Mouse (Mus musculus) left cerebral cortex, postnatal 10 days (tissue): Measurements from ENCODE around the gene Unc13d. TPM values are rescaled to one million over a fixed set of nuclear protein-coding genes. Genes with fewer than 3 reads are reported as not detected.
"Not testable (repeated sequence)": the region's sequence is repeated elsewhere in the genome, so short reads cannot be mapped to it uniquely, and the experiment has no call there.

Source experiments
- DNase-seq, 2 experiments: peaks; one replicate each; pipeline ENCODE4 v3.0.0; 2021 to 2022; ENCODE audit warnings: low spot score in 2 of 2, mixed read lengths in 1 of 2; ENCODE audit errors: extremely low spot score in 1 of 2
- intact Hi-C: fragments of 180-260 bp; cut with DNase I; formaldehyde crosslinking; loops from one replicate; pipeline ENCODE4 v1.15.1; 2025
- total RNA-seq, 2 experiments: library from RNA; stranded (reverse); gene quantifications; 2 replicates each; pipeline ENCODE4 v1.2.3; 2021

Gene Unc13d
- total RNA-seq, 2 experiments from 2014 or later = 0.63 to 1.2 TPM

GRCm38 (mm10) chr11:116102472-116102871, 24.7 kb upstream of the Unc13d start:
- no peak for DNase-seq
- intact Hi-C loops = no loop called here

- DNase-seq = peak; percentile 39 to 82
These were observed 24.2 kb upstream of the Unc13d start for GRCm38 (mm10) chr11:116101931-116102381.

GRCm38 (mm10) chr11:116100839-116101238, 23.1 kb upstream of the Unc13d start:
- no peak for DNase-seq
- intact Hi-C loops = no loop called here

More at GRCm38 (mm10) chr11:116101931-116102381, 24.2 kb upstream of the Unc13d start:
- intact Hi-C loops = no loop called here

DNA sequence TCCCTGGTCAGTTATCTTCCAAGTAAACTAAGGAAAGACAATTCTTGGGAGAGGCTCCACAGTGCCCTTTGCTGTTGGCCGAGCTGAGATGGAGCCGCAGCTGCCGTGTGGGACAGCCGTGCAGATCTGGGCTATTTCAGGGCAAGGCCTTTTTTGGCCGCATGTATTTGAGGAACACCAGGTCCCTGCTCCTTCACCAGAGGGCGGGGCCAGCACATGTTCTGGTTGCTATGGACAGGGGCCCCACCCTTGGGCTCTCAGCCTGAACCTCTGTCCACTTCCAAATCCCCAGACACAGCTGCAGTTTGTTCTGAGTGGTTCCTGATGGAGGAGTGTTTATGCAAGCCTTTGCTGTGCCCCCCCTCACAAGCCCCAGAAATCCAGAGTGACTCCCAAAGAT, 22.6 kb upstream of the Unc13d start:
- DNase-seq = no peak
- intact Hi-C loops = no loop called here

- intact Hi-C loops = no loop called here
- DNase-seq = no peak
These were observed 21.7 kb upstream of the Unc13d start for GRCm38 (mm10) chr11:116099462-116099861.

GRCm38 (mm10) chr11:116098711-116099460, 21.1 kb upstream of the Unc13d start:
- DNase-seq = no peak
- intact Hi-C loops = no loop called here

GRCm38 (mm10) chr11:116096213-116097108, 18.7 kb upstream of the Unc13d start:
- intact Hi-C loops = no loop called here
- DNase-seq = no peak

- DNase-seq = no peak
These were observed 17.8 kb upstream of the Unc13d start for GRCm38 (mm10) chr11:116095573-116095972.

DNA sequence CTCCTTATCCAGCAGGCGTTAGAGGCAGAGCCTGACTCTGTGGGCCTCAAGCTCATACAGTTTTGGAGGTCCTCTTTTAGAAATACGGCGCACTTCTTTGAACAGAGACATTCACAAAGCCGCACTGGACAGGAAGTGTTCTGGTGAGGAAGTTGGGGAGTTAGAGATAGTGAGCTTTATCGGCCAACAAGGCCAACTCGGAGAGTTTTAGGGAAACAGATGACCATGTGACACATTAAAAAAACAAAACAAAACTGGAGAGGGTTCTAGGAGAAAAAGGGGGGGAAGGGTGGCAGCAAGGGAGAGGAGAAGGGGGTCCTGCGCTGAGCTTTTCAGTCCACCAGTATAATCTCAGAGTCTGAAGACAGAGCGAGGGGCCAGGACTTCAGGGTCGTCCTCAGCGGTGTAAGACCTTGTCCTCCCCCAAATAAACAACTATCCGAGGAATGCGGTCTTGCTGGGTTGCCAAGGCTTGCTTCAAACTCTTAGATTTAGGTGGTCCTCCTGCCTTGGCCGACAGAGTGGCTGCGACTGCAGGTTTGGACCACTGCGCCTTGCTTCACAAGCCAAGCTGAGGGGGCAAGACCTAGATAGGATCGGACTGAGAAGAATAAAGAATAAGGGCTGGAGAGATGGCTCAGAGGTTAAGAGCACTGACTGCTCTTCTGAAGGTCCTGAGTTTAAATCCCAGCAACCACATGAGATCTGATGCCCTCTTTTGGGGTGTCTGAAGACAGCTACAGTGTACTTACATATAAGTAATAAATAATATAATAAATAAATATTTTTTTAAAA, 16.2 kb upstream of the Unc13d start:
- no peak for DNase-seq
- intact Hi-C loops = no loop called here

More at GRCm38 (mm10) chr11:116095573-116095972, 17.8 kb upstream of the Unc13d start:
- intact Hi-C loops = no loop called here

DNA sequence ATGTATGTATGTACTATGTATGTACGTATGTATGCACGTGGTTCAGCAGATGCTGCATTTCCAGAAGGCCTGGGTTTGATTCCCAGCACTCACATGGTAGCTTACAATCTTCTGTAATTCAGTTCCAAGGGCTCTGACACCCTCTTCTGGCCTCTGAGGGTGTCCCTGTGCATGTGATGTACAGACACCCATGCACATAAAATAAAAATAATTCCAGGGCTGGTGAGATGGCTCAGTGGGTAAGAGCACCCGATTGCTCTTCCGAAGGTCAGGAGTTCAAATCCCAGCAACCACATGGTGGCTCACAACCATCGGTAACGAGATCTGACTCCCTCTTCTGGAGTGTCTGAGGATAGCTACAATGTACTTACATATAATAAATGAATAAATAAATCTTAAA, 15.2 kb upstream of the Unc13d start:
- intact Hi-C loops, DNase-seq: not testable (repeated sequence)

DNA sequence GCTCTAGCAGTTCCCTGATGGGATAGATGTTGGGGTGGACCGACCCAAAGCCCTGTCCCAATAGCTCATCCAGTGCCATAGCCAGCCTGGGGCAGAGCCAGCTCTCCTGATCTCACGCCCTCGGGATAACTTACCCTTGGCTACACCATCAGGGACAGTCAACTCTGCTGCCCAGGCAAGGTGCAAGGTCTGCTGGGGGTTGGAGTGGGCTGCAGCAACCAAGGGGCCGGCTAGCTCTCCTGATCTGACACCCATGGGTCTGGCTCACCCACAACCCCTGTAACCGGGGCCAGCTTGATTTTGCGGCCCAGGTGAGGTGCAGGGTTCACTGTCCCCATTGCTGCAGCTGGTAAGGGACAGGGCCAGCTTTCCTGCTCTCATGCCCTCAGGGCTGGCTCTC, 13.8 kb upstream of the Unc13d start:
- intact Hi-C loops = no loop called here

GRCm38 (mm10) chr11:116089545-116089944, 11.8 kb upstream of the Unc13d start:
- DNase-seq = no peak

More for the DNA sequence above, 13.8 kb upstream of the Unc13d start:
- no peak for DNase-seq

GRCm38 (mm10) chr11:116088741-116089394, 11.1 kb upstream of the Unc13d start:
- DNase-seq = no peak
- intact Hi-C loops = loop anchor here (5.0 kb wide), 1 partner anchor 57 kb away; the partner anchor contains the start of gene Unk

More at GRCm38 (mm10) chr11:116089545-116089944, 11.8 kb upstream of the Unc13d start:
- intact Hi-C loops = loop anchor here (5.0 kb wide), 1 partner anchor 57 kb away; the partner anchor contains the start of gene Unk

DNA sequence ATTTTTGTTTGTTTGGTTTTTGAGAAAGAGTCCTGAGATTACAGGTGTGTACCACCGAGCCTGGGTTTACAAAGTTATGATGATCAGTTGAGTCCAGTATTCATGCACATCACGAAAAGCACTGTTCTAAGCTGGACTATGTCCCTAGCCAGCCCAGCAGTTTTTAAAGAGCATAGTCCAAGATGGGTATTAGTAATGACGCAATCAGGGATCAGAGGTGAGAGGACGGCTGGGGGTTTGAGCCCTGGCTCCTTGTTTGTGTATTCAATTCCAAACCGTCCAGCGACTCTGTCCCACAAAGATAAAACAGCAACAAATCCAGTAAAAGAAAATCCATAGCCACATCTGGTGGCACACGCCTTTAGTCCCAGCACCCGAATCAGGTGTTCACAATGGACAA, 10.4 kb upstream of the Unc13d start:
- DNase-seq = no peak
- intact Hi-C loops = loop anchor here (5.0 kb wide), 1 partner anchor 56 kb away; the partner anchor contains the start of gene Unk

- intact Hi-C loops = loop anchor here (2.0 to 5.0 kb wide), 2 partner anchors 43 to 55 kb away; partner anchors contain the start of genes Trim65 and Unk
- DNase-seq = peak; percentile 74 to 93
These were observed 9.7 kb upstream of the Unc13d start for GRCm38 (mm10) chr11:116087194-116088130.

- DNase-seq = peak; percentile 98 to 99
- intact Hi-C loops = loop anchor here (2.0 to 5.0 kb wide), 2 partner anchors 44 to 54 kb away; partner anchors contain the start of genes Trim65 and Unk
These were observed 8.8 kb upstream of the Unc13d start, which contains the start of gene Wbp2 for GRCm38 (mm10) chr11:116086258-116087193. Gene Wbp2 (minus strand): TSS chr11:116086995.
